Mouse (Mus musculus): Measurements from ENCODE around the gene Gm20388.

DNA sequence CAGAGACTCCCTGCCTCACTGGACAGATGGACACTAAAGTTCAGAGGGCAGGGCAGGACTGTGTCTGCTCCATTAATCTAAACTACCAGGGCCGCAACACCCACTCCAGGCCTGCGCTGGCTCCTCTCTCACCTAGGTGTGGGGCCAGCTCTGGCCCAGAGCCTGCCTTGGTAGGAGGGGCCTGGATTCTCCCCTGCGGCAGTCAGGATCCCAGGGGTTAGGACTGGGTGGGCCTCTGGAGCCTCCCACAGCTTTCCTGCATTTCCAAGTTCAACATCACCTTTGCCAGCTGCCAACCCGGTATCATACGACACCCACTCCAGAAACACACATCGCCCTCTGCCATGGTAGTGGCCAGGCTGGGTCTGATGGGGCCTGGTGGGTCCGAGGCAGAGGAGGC is 420.4 kb downstream of the Gm20388 start:
- no peak for TF ChIP-seq CTCF (IDR thresholded peaks at IDR 0.05; ENCODE audit: low read depth)
- no peak for TF ChIP-seq EP300 (IDR thresholded peaks at IDR 0.05; ENCODE audit: low read depth)
